Mouse (Mus musculus) myocyte (in vitro differentiated cells): Measurements from ENCODE around the gene Hoxc10. TPM values are rescaled to one million over a fixed set of nuclear protein-coding genes. Genes with fewer than 3 reads are reported as not detected.

Experiments
- H3K27me3 ChIP-seq: one replicate; pipeline ENCODE4 v1.6.1; 2011; ENCODE audit not compliant: control insufficient read depth, insufficient read depth, insufficient read length
- H3K36me3 ChIP-seq: one replicate; pipeline ENCODE4 v1.6.1; 2011; ENCODE audit not compliant: control insufficient read depth, insufficient read depth
- H3K4me2 ChIP-seq: one replicate; pipeline ENCODE4 v1.6.1; 2011; ENCODE audit warnings: low read depth, control low read depth
- H3K4me3 ChIP-seq: one replicate; pipeline ENCODE4 v1.5.1; 2011; ENCODE audit warnings: mild to moderate bottlenecking, control low read depth, moderate library complexity
- H3K79me2 ChIP-seq: one replicate; pipeline ENCODE4 v1.6.1; 2011; ENCODE audit not compliant: control insufficient read depth, insufficient read depth
- H3ac ChIP-seq: one replicate; pipeline ENCODE4 v1.6.1; 2011; ENCODE audit not compliant: control insufficient read depth, insufficient read length
- CEBPB ChIP-seq: IDR thresholded peaks from 2 replicates; pipeline ENCODE4 v1.6.1; 2011; ENCODE audit warnings: mild to moderate bottlenecking, moderate library complexity; ENCODE audit not compliant: poor library complexity, insufficient read depth, severe bottlenecking
- E2F4 ChIP-seq: IDR thresholded peaks from one replicate; pipeline ENCODE4 v1.6.1; 2011; ENCODE audit warnings: mild to moderate bottlenecking, control low read depth, moderate library complexity; ENCODE audit not compliant: insufficient read depth
- MAX ChIP-seq: IDR thresholded peaks from one replicate; pipeline ENCODE4 v1.6.1; 2011; ENCODE audit warnings: low read depth, mild to moderate bottlenecking, control low read depth
- MYOD1 ChIP-seq, 3 experiments: IDR thresholded peaks; one replicate each; pipeline ENCODE4 v1.6.1; 2011; ENCODE audit warnings: control low read depth in 2 of 3, low read depth in 2 of 3, mild to moderate bottlenecking in 2 of 3, moderate library complexity in 1 of 3; ENCODE audit not compliant: insufficient read length in 2 of 3, control insufficient read depth in 1 of 3
- MYOG ChIP-seq, 3 experiments: IDR thresholded peaks; one replicate each; pipeline ENCODE4 v1.6.1; 2011; ENCODE audit warnings: control low read depth in 2 of 3, low read depth in 2 of 3, mild to moderate bottlenecking in 2 of 3; ENCODE audit not compliant: insufficient read length in 2 of 3, control insufficient read depth in 1 of 3, insufficient read depth in 1 of 3
- POLR2A ChIP-seq: IDR thresholded peaks from one replicate; pipeline ENCODE4 v1.6.1; 2011; ENCODE audit warnings: low read depth, mild to moderate bottlenecking, control low read depth, moderate library complexity; ENCODE audit not compliant: insufficient read length
- POLR2AphosphoS2 ChIP-seq: IDR thresholded peaks from one replicate; pipeline ENCODE4 v1.6.1; 2011; ENCODE audit warnings: low read depth, control low read depth; ENCODE audit not compliant: insufficient read length
- REST ChIP-seq: IDR thresholded peaks from one replicate; pipeline ENCODE4 v1.6.1; 2011; ENCODE audit warnings: mild to moderate bottlenecking, control low read depth, moderate library complexity; ENCODE audit not compliant: insufficient read depth, insufficient read length
- SRF ChIP-seq: IDR thresholded peaks from one replicate; pipeline ENCODE4 v1.6.1; 2011; ENCODE audit warnings: low read depth; ENCODE audit not compliant: control insufficient read depth, insufficient read length
- TCF12 ChIP-seq: IDR thresholded peaks from one replicate; pipeline ENCODE4 v1.6.1; 2011; ENCODE audit warnings: mild to moderate bottlenecking, control low read depth; ENCODE audit not compliant: poor library complexity, insufficient read depth, severe bottlenecking
- TCF3 ChIP-seq: IDR thresholded peaks from one replicate; pipeline ENCODE4 v1.6.1; 2011; ENCODE audit warnings: low read depth, control low read depth; ENCODE audit not compliant: insufficient read length
- USF1 ChIP-seq: IDR thresholded peaks from one replicate; pipeline ENCODE4 v1.6.1; 2011; ENCODE audit warnings: low read depth, mild to moderate bottlenecking, control low read depth, moderate library complexity
- polyA plus RNA-seq: library from polyadenylated mRNA; unstranded; fragments of >200 nt; fragmentation: generic; extraction: Trizol; gene quantifications from one replicate; pipeline ENCODE4 v1.2.1, GENCODE M21; 2012; ENCODE audit warnings: missing spikeins

Hoxc10 gene
- polyA plus RNA-seq, 1 experiment, result 43.5 TPM

- peak; percentile 51 for TF ChIP-seq SRF
- TF ChIP-seq MAX, result peak; percentile 1
- no peak for TF ChIP-seq REST
- peak; percentile 74 for TF ChIP-seq POLR2AphosphoS2
- TF ChIP-seq USF1, result peak; percentile 100
- no peak for TF ChIP-seq MYOD1 (IDR thresholded peaks at IDR 0.05; ENCODE audit: control insufficient read depth in 1 of 3, insufficient read length in 2 of 3, low read depth in 2 of 3)
- TF ChIP-seq E2F4, result peak; percentile 53
- peak; percentile 72 for TF ChIP-seq POLR2A
- no peak for TF ChIP-seq TCF3
- Histone ChIP-seq H3K4me3 (peak overlapping the region; percentile 52), H3K27me3 (peaks cover 6% of the 10 kb centered on the region)
Observed at GRCm38 (mm10) chr15:102920619-102921018, 46.0 kb upstream of the Hoxc10 start.

GRCm38 (mm10) chr15:102921053-102922011, 45.3 kb upstream of the Hoxc10 start, which contains the start of gene Hoxc13:
Gene Hoxc13 (plus strand): TSS chr15:102921103.
- TF ChIP-seq MYOD1 (IDR thresholded peaks at IDR 0.05; ENCODE audit: control insufficient read depth in 1 of 3, insufficient read length in 2 of 3, low read depth in 2 of 3) (peak in 1 of 3 experiments; percentile 30), USF1 (no peak), POLR2A (peak; percentile 50)
- Histone ChIP-seq H3K4me3 (peak within 1 kb of the TSS; percentile 52), H3K27me3 (peaks cover 6% of the 10 kb centered on the region), H3K4me2 (peak within 1 kb of the TSS; percentile 97), H3K79me2 (no peaks in the 10 kb centered on the region), H3ac (peak within 1 kb of the TSS; percentile 56), H3K36me3 (no peaks in the 10 kb centered on the region)

More at GRCm38 (mm10) chr15:102920619-102921018, 46.0 kb upstream of the Hoxc10 start:
- Histone ChIP-seq H3ac (peak overlapping the region; percentile 56), H3K79me2 (no peaks in the 10 kb centered on the region), H3K4me2 (peak overlapping the region; percentile 97), H3K36me3 (no peaks in the 10 kb centered on the region)

GRCm38 (mm10) chr15:102922012-102922362, 44.6 kb upstream of the Hoxc10 start:
- Histone ChIP-seq H3K36me3 (no peaks in the 10 kb centered on the region), H3K4me2 (peak overlapping the region; percentile 84), H3K27me3 (peaks cover 6% of the 10 kb centered on the region), H3ac (peak overlapping the region; percentile 56), H3K79me2 (no peaks in the 10 kb centered on the region), H3K4me3 (peak overlapping the region; percentile 52)
- TF ChIP-seq POLR2AphosphoS2 (no peak), USF1 (no peak), MYOD1 (IDR thresholded peaks at IDR 0.05; ENCODE audit: control insufficient read depth in 1 of 3, insufficient read length in 2 of 3, low read depth in 2 of 3) (peak in 1 of 3 experiments; percentile 24)

GRCm38 (mm10) chr15:102922636-102923500, 43.7 kb upstream of the Hoxc10 start:
- no peaks in the 10 kb centered on the region for H3K36me3 ChIP-seq
- H3K4me2 ChIP-seq, result peak overlapping the region; percentile 84
- peaks cover 2% of the 10 kb centered on the region for H3K27me3 ChIP-seq
- TF ChIP-seq USF1 (no peak), MYOD1 (IDR thresholded peaks at IDR 0.05; ENCODE audit: control insufficient read depth in 1 of 3, insufficient read length in 2 of 3, low read depth in 2 of 3) (no peak), POLR2AphosphoS2 (no peak), SRF (no peak), CEBPB (no peak), POLR2A (no peak), MAX (no peak), MYOG (IDR thresholded peaks at IDR 0.05; ENCODE audit: control insufficient read depth in 1 of 3, insufficient read depth in 1 of 3, insufficient read length in 2 of 3, low read depth in 2 of 3) (no peak), E2F4 (no peak)
- no peak overlapping the region for H3ac ChIP-seq
- H3K4me3 ChIP-seq, result peak overlapping the region; percentile 52
- no peaks in the 10 kb centered on the region for H3K79me2 ChIP-seq

- TF ChIP-seq CEBPB (no peak), MAX (no peak), POLR2A (no peak), POLR2AphosphoS2 (no peak), TCF3 (no peak), MYOD1 (IDR thresholded peaks at IDR 0.05; ENCODE audit: control insufficient read depth in 1 of 3, insufficient read length in 2 of 3, low read depth in 2 of 3) (no peak), E2F4 (no peak), SRF (no peak), REST (no peak), USF1 (no peak), MYOG (IDR thresholded peaks at IDR 0.05; ENCODE audit: control insufficient read depth in 1 of 3, insufficient read depth in 1 of 3, insufficient read length in 2 of 3, low read depth in 2 of 3) (no peak), TCF12 (no peak)
- Histone ChIP-seq H3K4me3 (no peak overlapping the region), H3K27me3 (no peaks in the 10 kb centered on the region), H3K79me2 (no peaks in the 10 kb centered on the region), H3K4me2 (no peak overlapping the region), H3K36me3 (no peaks in the 10 kb centered on the region), H3ac (no peak overlapping the region)
Observed at GRCm38 (mm10) chr15:102927032-102927645, 39.5 kb upstream of the Hoxc10 start.
